Mouse (Mus musculus): ENCODE data around the gene Gm17079. TPM values are rescaled to one million over a fixed set of nuclear protein-coding genes. Genes with fewer than 3 reads are reported as not detected.

Gm17079 gene
- total and polyA plus RNA-seq, 3 experiments, result not detected

DNA sequence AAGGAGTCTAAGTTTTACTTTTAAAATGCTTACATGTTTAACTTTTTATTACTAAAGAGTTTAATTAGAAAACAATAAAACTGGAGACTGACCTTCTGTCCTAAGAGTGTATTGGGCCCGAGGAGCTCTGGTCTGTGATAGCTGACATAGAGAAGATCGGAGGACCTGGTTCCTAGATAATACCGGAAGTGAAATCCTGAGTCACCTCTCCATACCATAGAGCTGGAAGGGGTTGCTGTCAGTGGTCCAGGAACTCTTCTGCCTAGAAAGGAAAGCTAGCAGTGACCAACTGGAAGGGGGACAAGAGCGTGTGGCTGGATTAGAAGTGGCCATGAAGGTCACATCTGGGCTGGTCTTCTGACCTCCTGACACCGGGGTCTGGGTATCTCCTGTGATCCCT is 18.0 kb downstream of the Gm17079 start:
- Histone ChIP-seq H3K9me3 (replicated peaks; ENCODE audit: insufficient read depth, low read length) (no peaks in the 10 kb centered on the region), H3K9ac (ENCODE audit: control insufficient read depth, low read depth, low read length, poor library complexity, severe bottlenecking) (no peak overlapping the region), H3K27ac (ENCODE audit: control insufficient read depth, low read depth, low read length) (no peak overlapping the region), H3K4me1 (ENCODE audit: control insufficient read depth in 1 of 2, insufficient read depth in 2 of 2, low read length in 2 of 2) (no peaks in the 10 kb centered on the region), H3K4me3 (ENCODE audit: control insufficient read depth in 1 of 2, insufficient read depth in 1 of 2, low read depth in 2 of 2, low read length in 2 of 2) (no peak overlapping the region), H3K27me3 (ENCODE audit: control insufficient read depth in 1 of 2, insufficient read depth in 2 of 2, low read length in 2 of 2) (no peaks in the 10 kb centered on the region), H3K79me2 (ENCODE audit: control insufficient read depth, insufficient read depth, low read length, poor library complexity) (no peaks in the 10 kb centered on the region), H3K36me3 (ENCODE audit: control insufficient read depth in 1 of 2, insufficient read depth in 2 of 2, low read length in 2 of 2) (no peaks in the 10 kb centered on the region)
- DNase-seq (ENCODE audit: low read depth, low spot score), result no peak
- TF ChIP-seq BHLHE40 (IDR thresholded peaks at IDR 0.05; ENCODE audit: borderline replicate concordance, low read depth, low read length), result no peak
- TF ChIP-seq SMC3 (IDR thresholded peaks at IDR 0.05; ENCODE audit: low read depth, low read length), result no peak
- no peak for TF ChIP-seq RAD21 (IDR thresholded peaks at IDR 0.05; ENCODE audit: low read depth, low read length)
- no peak for TF ChIP-seq CHD1 (IDR thresholded peaks at IDR 0.05; ENCODE audit: low read depth, low read length)

Other genes starting within 250 kb of the Gm17079 start
- gene Vmn2r89, start 243.6 kb downstream of the Gm17079 start, total RNA-seq (2012; rRNA removed), result not detected in 2 replicates
- gene Vmn2r89, start 243.6 kb downstream of the Gm17079 start, polyA plus RNA-seq (2012; ENCODE audit: insufficient read depth in 1 of 2, insufficient read length in 2 of 2, low read depth in 1 of 2, low replicate concordance in 2 of 2, missing spikeins in 1 of 2), result not detected
- not detected in 2 replicates for gene Gm5622, start 142.7 kb downstream of the Gm17079 start, total RNA-seq (2012; rRNA removed)
- gene Gm5622, start 142.7 kb downstream of the Gm17079 start, polyA plus RNA-seq (2012; ENCODE audit: insufficient read depth in 1 of 2, insufficient read length in 2 of 2, low read depth in 1 of 2, low replicate concordance in 2 of 2, missing spikeins in 1 of 2), result not detected
- gene Gm17175, start 121.4 kb downstream of the Gm17079 start, total RNA-seq (2012; rRNA removed), result not detected in 2 replicates
- gene Gm17175, start 121.4 kb downstream of the Gm17079 start, polyA plus RNA-seq (2012; ENCODE audit: insufficient read depth in 1 of 2, insufficient read length in 2 of 2, low read depth in 1 of 2, low replicate concordance in 2 of 2, missing spikeins in 1 of 2), result not detected
- gene Gm17174, start 103.3 kb downstream of the Gm17079 start, total RNA-seq (2012; rRNA removed), result not detected in 2 replicates
- not detected for gene Gm17174, start 103.3 kb downstream of the Gm17079 start, polyA plus RNA-seq (2012; ENCODE audit: insufficient read depth in 1 of 2, insufficient read length in 2 of 2, low read depth in 1 of 2, low replicate concordance in 2 of 2, missing spikeins in 1 of 2)
- not detected in 2 replicates for gene Gm17078, start 84.2 kb downstream of the Gm17079 start, total RNA-seq (2012; rRNA removed)
- not detected for gene Gm17078, start 84.2 kb downstream of the Gm17079 start, polyA plus RNA-seq (2012; ENCODE audit: insufficient read depth in 1 of 2, insufficient read length in 2 of 2, low read depth in 1 of 2, low replicate concordance in 2 of 2, missing spikeins in 1 of 2)
- gene Gm4181, start 59.8 kb downstream of the Gm17079 start, total RNA-seq (2012; rRNA removed), result not detected in 2 replicates
- not detected for gene Gm4181, start 59.8 kb downstream of the Gm17079 start, polyA plus RNA-seq (2012; ENCODE audit: insufficient read depth in 1 of 2, insufficient read length in 2 of 2, low read depth in 1 of 2, low replicate concordance in 2 of 2, missing spikeins in 1 of 2)
- gene Gm5800, start 21.7 kb upstream of the Gm17079 start, total RNA-seq (2012; rRNA removed), result not detected in 2 replicates
- not detected for gene Gm5800, start 21.7 kb upstream of the Gm17079 start, polyA plus RNA-seq (2012; ENCODE audit: insufficient read depth in 1 of 2, insufficient read length in 2 of 2, low read depth in 1 of 2, low replicate concordance in 2 of 2, missing spikeins in 1 of 2)
- not detected in 2 replicates for gene Ang4, start 78.1 kb upstream of the Gm17079 start, total RNA-seq (2012; rRNA removed)
- gene Ang4, start 78.1 kb upstream of the Gm17079 start, polyA plus RNA-seq (2012; ENCODE audit: insufficient read depth in 1 of 2, insufficient read length in 2 of 2, low read depth in 1 of 2, low replicate concordance in 2 of 2, missing spikeins in 1 of 2), result not detected
- gene AY358078, start 104.6 kb upstream of the Gm17079 start, total RNA-seq (2012; rRNA removed), result not detected in 2 replicates
- gene AY358078, start 104.6 kb upstream of the Gm17079 start, polyA plus RNA-seq (2012; ENCODE audit: insufficient read depth in 1 of 2, insufficient read length in 2 of 2, low read depth in 1 of 2, low replicate concordance in 2 of 2, missing spikeins in 1 of 2), result not detected
- gene Ear6, start 158.2 kb upstream of the Gm17079 start, total RNA-seq (2012; rRNA removed), result not detected in 2 replicates
- not detected for gene Ear6, start 158.2 kb upstream of the Gm17079 start, polyA plus RNA-seq (2012; ENCODE audit: insufficient read depth in 1 of 2, insufficient read length in 2 of 2, low read depth in 1 of 2, low replicate concordance in 2 of 2, missing spikeins in 1 of 2)
- gene Mettl17, start 189.4 kb upstream of the Gm17079 start, total RNA-seq (2012; rRNA removed), result 26.1 and 28.3 TPM in 2 replicates
- gene Mettl17, start 189.4 kb upstream of the Gm17079 start, polyA plus RNA-seq (2012; ENCODE audit: insufficient read depth in 1 of 2, insufficient read length in 2 of 2, low read depth in 1 of 2, low replicate concordance in 2 of 2, missing spikeins in 1 of 2), result 10 to 100 TPM in 1 of 2 experiments, not detected in 1; 54.4 TPM
- gene Slc39a2, start 197.4 kb upstream of the Gm17079 start, total RNA-seq (2012; rRNA removed), result 0.07 TPM in 1 of 2 replicates, not detected in the other
- gene Slc39a2, start 197.4 kb upstream of the Gm17079 start, polyA plus RNA-seq (2012; ENCODE audit: insufficient read depth in 1 of 2, insufficient read length in 2 of 2, low read depth in 1 of 2, low replicate concordance in 2 of 2, missing spikeins in 1 of 2), result under 1 TPM in 1 of 2 experiments, not detected in 1; 0.07 TPM
- 11.2 and 17.0 TPM in 2 replicates for gene Ndrg2, start 218.7 kb upstream of the Gm17079 start, total RNA-seq (2012; rRNA removed)
- gene Ndrg2, start 218.7 kb upstream of the Gm17079 start, polyA plus RNA-seq (2012; ENCODE audit: insufficient read depth in 1 of 2, insufficient read length in 2 of 2, low read depth in 1 of 2, low replicate concordance in 2 of 2, missing spikeins in 1 of 2), result 10 to 100 TPM in 1 of 2 experiments, not detected in 1; 48.6 TPM
- not detected in 2 replicates for gene Tppp2, start 223.0 kb upstream of the Gm17079 start, total RNA-seq (2012; rRNA removed)
- not detected for gene Tppp2, start 223.0 kb upstream of the Gm17079 start, polyA plus RNA-seq (2012; ENCODE audit: insufficient read depth in 1 of 2, insufficient read length in 2 of 2, low read depth in 1 of 2, low replicate concordance in 2 of 2, missing spikeins in 1 of 2)
- not detected in 2 replicates for gene Rnase13, start 227.3 kb upstream of the Gm17079 start, total RNA-seq (2012; rRNA removed)
- not detected for gene Rnase13, start 227.3 kb upstream of the Gm17079 start, polyA plus RNA-seq (2012; ENCODE audit: insufficient read depth in 1 of 2, insufficient read length in 2 of 2, low read depth in 1 of 2, low replicate concordance in 2 of 2, missing spikeins in 1 of 2)